Mouse (Mus musculus) bone marrow, adult 2 months (tissue): ENCODE results near the gene Cenpf.

ENCODE experiments used
- CTCF ChIP-seq: fragments of 200-500 bp; IDR thresholded peaks from 2 replicates; pipeline ENCODE4 v1.5.1; 2011; ENCODE audit warnings: low read length, control low read depth; ENCODE audit not compliant: control insufficient read depth, insufficient read depth
- POLR2A ChIP-seq: fragments of 200-500 bp; IDR thresholded peaks from 2 replicates; pipeline ENCODE4 v1.6.1; 2011; ENCODE audit warnings: low read depth, mild to moderate bottlenecking, control low read depth, low read length, borderline replicate concordance; ENCODE audit not compliant: control insufficient read depth

DNA sequence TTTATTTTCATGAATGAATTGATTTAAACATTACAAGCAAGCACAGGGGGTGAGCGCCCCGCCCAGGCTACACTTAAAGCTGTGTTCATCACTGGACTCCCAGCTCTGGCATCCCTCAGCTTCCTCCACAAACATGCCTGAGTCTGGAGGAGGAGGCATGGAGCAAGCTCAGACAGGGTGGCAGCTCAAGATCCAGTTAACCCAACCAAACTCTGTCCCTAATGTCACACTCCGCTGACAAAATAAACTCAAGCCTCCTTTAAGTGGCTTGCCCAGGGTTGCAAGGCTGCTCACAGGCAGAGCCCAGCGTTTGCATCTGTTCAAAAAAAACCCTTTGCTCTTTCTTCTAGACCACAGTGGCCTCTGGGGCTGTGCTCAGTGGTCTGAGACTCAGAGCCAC, 38.2 kb upstream of the Cenpf start:
- TF ChIP-seq CTCF (no peak), POLR2A (no peak)
